Mouse (Mus musculus) T-helper 2 cell (primary cell): ENCODE results near the gene Nfkbid.

ENCODE experiments used
- in situ Hi-C: fragments of 300-600 bp; cut with MboI, MseI; formaldehyde crosslinking; loops from one replicate; pipeline ENCODE4 v1.15.1; 2025; ENCODE audit warnings: high pct_unique_total_duplicates

Gene Nfkbid

DNA sequence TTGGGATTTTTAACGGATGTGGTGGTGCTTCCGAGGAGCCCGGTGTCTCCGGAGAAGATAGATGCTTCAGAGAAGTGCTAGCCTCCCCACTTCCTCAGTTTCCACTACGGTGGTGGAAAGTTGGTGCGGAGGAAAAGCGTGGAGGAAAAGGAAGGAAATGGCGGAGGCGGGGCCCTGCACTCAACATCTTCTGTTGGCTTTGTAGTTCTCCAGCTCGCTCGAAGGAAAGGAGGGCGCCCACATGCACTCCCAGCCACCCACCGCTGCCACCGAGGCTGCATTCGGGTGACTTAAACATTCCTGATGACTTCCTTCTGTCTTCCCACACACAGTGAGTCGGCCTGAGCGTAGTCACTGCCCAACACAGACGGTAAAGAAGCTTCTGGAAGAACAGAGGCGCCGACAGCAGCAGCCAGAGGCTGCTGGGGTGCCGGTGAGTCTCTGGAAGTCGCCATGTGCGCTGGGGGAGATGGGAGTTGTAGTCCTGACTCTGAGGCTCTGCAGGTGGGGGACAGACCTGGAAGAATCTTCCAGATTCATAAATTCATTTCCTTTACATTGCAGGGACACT is 1.6 kb downstream of the Nfkbid start:
- in situ Hi-C loops = loop anchor here (25.0 kb wide), 1 partner anchor 739 kb away; the partner anchor contains the start of gene Gramd1a

GRCm38 (mm10) chr7:30429327-30429726 is 7.8 kb downstream of the Nfkbid start:
- in situ Hi-C loops = loop anchor here (5.0 kb wide), 1 partner anchor 57 kb away; no protein-coding TSS in a partner anchor

DNA sequence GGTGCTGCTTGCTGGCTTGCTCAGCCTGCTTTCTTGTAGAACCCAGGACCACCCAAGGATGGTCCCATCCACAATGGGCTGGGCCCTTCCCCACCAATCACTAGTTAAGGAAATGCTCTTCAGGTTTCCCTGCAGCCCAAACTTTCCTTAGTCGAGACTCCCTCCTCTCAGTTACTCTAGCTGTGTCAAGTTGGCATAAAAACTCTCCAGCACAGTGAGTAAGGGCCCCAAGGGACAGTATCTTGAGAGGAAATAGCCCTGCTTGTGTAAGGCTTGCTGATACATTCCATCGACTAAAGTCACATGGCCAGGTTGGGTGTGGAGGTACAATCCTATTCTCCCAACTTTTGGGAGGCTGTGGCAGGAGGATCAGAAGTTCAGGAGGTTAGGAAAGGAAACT is 8.7 kb downstream of the Nfkbid start:
- in situ Hi-C loops = no loop called here

DNA sequence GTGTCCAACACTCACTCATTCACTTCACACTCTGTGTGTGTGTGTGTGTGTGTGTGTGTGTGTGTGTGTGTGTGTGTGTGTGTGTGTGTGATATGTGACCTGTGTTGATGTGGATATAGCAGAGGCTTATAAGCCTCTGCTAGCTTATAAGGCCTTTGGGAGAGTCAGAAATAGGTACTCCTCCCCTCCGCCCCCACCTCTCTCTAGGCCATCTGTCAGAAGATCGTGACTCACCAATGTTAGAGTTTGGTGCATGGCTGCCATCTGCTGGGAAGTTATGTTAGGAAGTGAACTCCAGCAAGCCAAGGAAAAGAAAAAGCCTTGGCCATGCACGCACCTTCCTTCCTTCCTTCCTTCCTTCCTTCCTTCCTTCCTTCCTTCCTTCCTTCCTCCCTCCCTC is 10.3 kb downstream of the Nfkbid start:
- in situ Hi-C loops = no loop called here

- in situ Hi-C loops = no loop called here
Observed at GRCm38 (mm10) chr7:30434238-30434637, 12.7 kb downstream of the Nfkbid start.

DNA sequence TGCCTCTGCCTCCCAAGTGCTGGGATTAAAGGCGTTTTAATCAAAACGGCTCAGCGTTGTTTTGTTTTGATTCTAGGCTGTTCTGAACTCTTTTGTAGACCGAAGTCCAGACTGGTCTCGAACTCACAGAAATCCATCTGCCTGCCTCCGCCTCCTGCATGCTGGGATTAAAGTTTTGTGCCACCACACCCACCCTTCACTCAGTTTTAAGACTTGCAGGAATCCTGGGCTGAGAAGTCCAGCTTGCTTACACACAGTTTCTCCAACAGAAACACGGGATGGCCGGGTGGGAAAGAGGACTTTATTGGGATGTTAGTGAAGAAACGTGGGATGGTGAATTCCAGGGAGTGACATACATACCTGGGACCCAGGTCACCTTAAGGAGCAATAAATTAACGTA is 13.2 kb downstream of the Nfkbid start:
- in situ Hi-C loops = no loop called here

DNA sequence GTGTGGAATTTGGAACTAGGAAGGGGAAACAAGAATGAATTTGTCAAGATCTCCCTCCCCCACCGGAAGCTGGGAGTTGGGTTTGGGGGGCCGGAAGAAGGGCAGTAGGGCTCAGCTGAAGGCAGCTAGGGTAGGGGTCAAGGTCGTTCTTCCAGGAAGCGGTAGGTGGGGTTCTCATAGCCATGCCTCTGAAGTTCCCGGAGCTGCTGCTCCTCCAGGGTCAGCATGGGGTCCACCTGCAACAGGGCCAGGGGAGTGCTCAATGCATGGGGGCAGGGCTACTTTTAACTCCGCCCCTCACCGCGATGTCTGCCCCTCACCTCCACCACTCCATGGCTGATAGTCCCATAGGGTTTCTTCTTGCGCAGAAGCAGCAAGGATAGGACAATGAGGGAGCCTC is 13.6 kb downstream of the Nfkbid start:
- in situ Hi-C loops = no loop called here

GRCm38 (mm10) chr7:30436879-30437278 is 15.3 kb downstream of the Nfkbid start:
- in situ Hi-C loops = no loop called here

GRCm38 (mm10) chr7:30439734-30440133 is 18.2 kb downstream of the Nfkbid start:
- in situ Hi-C loops = no loop called here

DNA sequence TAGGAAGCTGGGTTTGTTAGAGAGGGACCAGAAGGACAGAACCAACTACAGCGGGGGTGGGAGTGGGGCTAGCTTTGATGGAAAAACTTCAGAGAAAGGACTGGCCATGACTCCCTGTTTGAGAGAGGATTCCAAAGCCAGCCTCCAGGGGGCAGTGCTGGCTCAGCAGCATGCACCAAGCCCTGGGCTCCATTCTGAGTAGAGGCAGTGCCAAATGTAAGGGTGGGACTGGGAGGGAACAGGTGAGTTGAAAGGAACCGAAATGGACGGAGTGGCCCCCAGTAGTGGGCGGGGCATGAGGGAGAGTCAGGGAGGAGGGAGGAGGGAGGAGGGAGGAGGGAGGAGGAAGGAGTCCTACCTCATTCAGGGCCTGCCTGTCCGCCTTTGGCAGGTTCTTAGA is 19.2 kb downstream of the Nfkbid start:
- in situ Hi-C loops = no loop called here

GRCm38 (mm10) chr7:30443696-30444095 is 22.2 kb downstream of the Nfkbid start:
- in situ Hi-C loops = no loop called here

- in situ Hi-C loops = no loop called here
Observed at GRCm38 (mm10) chr7:30444154-30444970, 22.8 kb downstream of the Nfkbid start.

DNA sequence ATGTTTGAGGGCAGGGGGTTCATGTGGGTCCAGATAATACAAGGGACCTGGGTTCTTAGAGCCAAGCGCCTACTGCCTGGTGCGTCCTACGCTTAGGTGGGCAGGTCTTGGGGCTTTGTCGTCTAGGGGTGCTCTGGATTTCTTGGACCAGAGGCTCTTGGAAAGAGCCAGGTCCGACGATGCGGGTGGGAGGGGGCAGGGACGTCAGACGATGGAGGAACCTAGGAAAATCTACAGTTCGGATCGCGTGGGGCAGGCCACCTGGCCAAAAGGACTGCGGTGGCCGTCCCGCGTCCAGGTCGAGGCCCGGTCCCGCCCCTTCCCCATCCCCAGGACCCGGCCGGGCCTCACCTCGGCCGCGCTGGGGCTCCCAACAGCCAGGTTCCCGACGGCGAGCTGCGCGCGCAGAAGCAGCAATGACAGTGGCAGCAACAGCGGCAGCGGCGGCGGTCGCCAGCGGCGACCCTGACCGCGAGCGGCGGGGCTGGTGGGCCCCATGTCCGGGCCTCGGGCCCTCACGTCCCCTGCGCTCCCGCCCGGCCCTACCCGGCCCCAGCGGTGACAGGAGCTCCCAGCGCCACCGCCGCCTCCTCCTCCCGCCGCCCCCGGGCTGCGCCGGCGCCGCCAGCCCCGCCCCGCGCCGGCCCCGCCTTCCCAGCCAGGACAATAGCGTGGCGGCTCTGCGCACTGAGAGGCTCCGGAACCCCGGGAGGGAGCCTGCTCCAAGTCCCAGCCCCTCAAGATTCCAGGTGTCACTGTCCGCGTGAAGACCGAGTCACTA is 23.6 kb downstream of the Nfkbid start, which contains the start of gene Aplp1:
Gene Aplp1, minus strand, starts transcription at position 565 of the 781 bp plus-strand sequence.
- in situ Hi-C loops = no loop called here

DNA sequence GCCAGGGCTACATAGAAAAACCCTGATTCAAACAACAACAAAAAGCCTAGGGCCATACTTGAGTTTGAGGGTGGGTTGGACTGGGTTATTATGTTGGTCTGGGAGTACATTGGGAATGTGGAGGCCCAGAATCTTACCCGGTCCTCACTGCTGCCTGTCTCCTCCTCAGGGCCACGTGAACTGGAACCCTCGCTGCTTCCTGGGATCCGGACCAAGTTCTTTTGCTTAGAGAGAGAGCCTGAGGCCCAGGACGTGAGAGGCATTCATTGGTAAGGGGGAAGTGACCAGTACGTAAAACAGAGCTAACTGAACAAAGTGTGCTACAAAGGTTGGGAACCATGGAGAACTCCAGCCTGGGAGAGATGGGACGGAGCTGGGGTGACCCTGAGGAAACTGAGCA is 28.7 kb downstream of the Nfkbid start:
- in situ Hi-C loops = no loop called here

- in situ Hi-C loops = no loop called here
Observed at GRCm38 (mm10) chr7:30453327-30453726, 31.8 kb downstream of the Nfkbid start.

- in situ Hi-C loops = no loop called here
Observed at GRCm38 (mm10) chr7:30453766-30454165, 32.2 kb downstream of the Nfkbid start.

DNA sequence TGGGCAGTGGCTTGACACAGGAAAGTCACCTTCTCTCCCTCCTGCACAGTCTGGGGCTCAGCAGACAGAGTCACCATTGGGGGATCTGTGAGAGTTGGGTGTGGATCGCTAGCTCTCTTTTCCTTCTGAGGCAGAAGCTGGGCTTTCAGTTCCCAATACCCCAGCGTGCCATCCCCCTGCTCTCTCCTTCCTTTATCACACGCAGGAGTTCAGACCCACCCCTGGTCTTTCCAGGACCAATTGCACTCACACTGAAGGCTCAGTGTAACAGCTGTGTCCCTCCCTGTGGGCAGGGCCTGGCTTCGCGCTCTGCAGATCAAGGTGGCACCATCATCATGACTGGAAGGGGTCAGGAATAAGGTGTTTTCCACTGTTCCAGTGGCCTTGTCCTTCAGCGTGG is 32.7 kb downstream of the Nfkbid start:
- in situ Hi-C loops = no loop called here

DNA sequence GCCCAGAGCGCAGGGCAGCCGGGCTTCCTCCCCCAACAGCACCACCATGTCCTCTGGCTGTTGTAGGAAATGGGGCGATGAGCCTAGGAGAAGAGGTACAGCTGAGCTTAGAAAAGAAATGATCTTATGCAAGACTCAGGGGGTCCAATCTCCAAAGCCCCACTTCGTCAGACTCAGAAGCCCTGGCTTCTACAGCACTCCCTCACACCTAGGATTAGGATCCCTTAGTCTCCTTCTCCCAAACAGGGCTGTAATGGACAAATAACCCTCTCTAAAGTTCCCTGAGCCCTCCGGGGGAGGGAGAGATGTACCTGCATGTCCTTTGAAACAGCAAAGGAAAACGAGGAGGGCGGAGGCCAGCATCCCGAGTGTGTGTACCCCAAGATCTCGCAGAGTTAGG is 35.0 kb downstream of the Nfkbid start:
- in situ Hi-C loops = no loop called here

GRCm38 (mm10) chr7:30456911-30457628 is 35.5 kb downstream of the Nfkbid start:
- in situ Hi-C loops = no loop called here

GRCm38 (mm10) chr7:30457629-30458330 is 36.2 kb downstream of the Nfkbid start, which contains the start of the genes Kirrel2 and Nphs1:
Gene Kirrel2, minus strand, starts transcription at chr7:30457690.
Gene Nphs1, plus strand, starts transcription at chr7:30458315.
- in situ Hi-C loops = no loop called here

- in situ Hi-C loops = no loop called here
Observed at GRCm38 (mm10) chr7:30459484-30459883, 38.0 kb downstream of the Nfkbid start.
